ENCODE assay signal across 8 mouse cellular contexts in genomic region chr4:45478178-45478577, GRCm38 (mm10). TPM values are rescaled to one million over a fixed set of nuclear protein-coding genes. Genes with fewer than 3 reads are reported as not detected.
A peak's percentile ranks its signal among the peaks of the same experiment; 100 is the strongest.
DNase-seq lines count a peak whose midpoint lies in the region; ATAC-seq and TF ChIP-seq lines count a peak whose summit lies in the region.

No protein-coding gene starts in this region.

- TF ChIP-seq CTCF in intestine, postnatal 0 days (IDR thresholded peaks at IDR 0.05; ENCODE audit: low read depth): no peak
- TF ChIP-seq CTCF in stomach, postnatal 0 days (IDR thresholded peaks at IDR 0.05; ENCODE audit: low read depth): no peak

- H3K4me1 ChIP-seq in intestine, postnatal 0 days (replicated peaks; ENCODE audit: control insufficient read depth, insufficient read depth, low read length): peaks cover 24% of the 10 kb centered on the region; the same call in 1 of the 2 replicates
- H3K4me1 ChIP-seq in stomach, postnatal 0 days (replicated peaks; ENCODE audit: control insufficient read depth, insufficient read depth): peaks cover 8% of the 10 kb centered on the region
- peaks cover 51% of the 10 kb centered on the region for H3K4me1 ChIP-seq in kidney, embryonic 15.5 days

- H3K27me3 ChIP-seq in intestine, postnatal 0 days (replicated peaks; ENCODE audit: control insufficient read depth, insufficient read depth, low read length): no peaks in the 10 kb centered on the region
- no peaks in the 10 kb centered on the region for H3K27me3 ChIP-seq in stomach, postnatal 0 days (ENCODE audit: control insufficient read depth, insufficient read depth, low read length)
- H3K27me3 ChIP-seq in kidney, embryonic 15.5 days: no peaks in the 10 kb centered on the region

- H3K9me3 ChIP-seq in intestine, postnatal 0 days (ENCODE audit: control insufficient read depth): no peaks in the 10 kb centered on the region
- H3K9me3 ChIP-seq in stomach, postnatal 0 days (ENCODE audit: control insufficient read depth, low read length): no peaks in the 10 kb centered on the region
- H3K9me3 ChIP-seq in kidney, embryonic 15.5 days (replicated peaks): no peaks in the 10 kb centered on the region

- 36% methylated on average over 7 of the region's 7 CpGs for WGBS in intestine, postnatal 0 days
- WGBS in stomach, postnatal 0 days: 55% methylated on average over 7 of the region's 7 CpGs
- 52% methylated on average over 7 of the region's 7 CpGs for WGBS in kidney, embryonic 15.5 days

- peak; percentile 19 to 30 for DNase-seq in cerebellum, adult 18-20 months
- DNase-seq in cerebellum, adult 11 months: no peak
- DNase-seq in right cerebral cortex, postnatal 10 days (ENCODE audit: low spot score in 2 of 2): peak; percentile 80 to 83
- no peak for DNase-seq in right cerebral cortex, postnatal 36 days (ENCODE audit: low spot score in 2 of 2)
- DNase-seq in stomach, postnatal 0 days (ENCODE audit: low spot score): no peak
- DNase-seq in thymus, postnatal 36 days: no peak

- TF ChIP-seq EP300 in stomach, postnatal 0 days (optimal IDR thresholded peaks at IDR 0.05): no peak

- peaks cover 3% of the 10 kb centered on the region; the same call in 1 of the 2 replicates for H3K36me3 ChIP-seq in intestine, postnatal 0 days (ENCODE audit: control insufficient read depth, insufficient read depth)
- H3K36me3 ChIP-seq in stomach, postnatal 0 days (ENCODE audit: control insufficient read depth, insufficient read depth, low read length): no peaks in the 10 kb centered on the region
- no peaks in the 10 kb centered on the region for H3K36me3 ChIP-seq in kidney, embryonic 15.5 days

- no peak for ATAC-seq in intestine, postnatal 0 days
- ATAC-seq in stomach, postnatal 0 days (ENCODE audit: low FRiP score, low TSS enrichment): no peak
- ATAC-seq in kidney, embryonic 15.5 days (replicated peaks; ENCODE audit: low FRiP score): no peak

- peak overlapping the region; percentile 46 for H3K27ac ChIP-seq in intestine, postnatal 0 days (ENCODE audit: low read depth, low read length)
- H3K27ac ChIP-seq in stomach, postnatal 0 days (replicated peaks): 0 out of 2 replicates have a peak overlapping the region, but pooled peaks have one; percentile 35
- no peak overlapping the region for H3K27ac ChIP-seq in kidney, embryonic 15.5 days

- no peak overlapping the region; the same call in 1 of the 2 replicates for H3K9ac ChIP-seq in intestine, postnatal 0 days (ENCODE audit: low read depth, low read length)
- no peak overlapping the region for H3K9ac ChIP-seq in stomach, postnatal 0 days (ENCODE audit: low read length)
- no peak overlapping the region for H3K9ac ChIP-seq in kidney, embryonic 15.5 days

- H3K4me3 ChIP-seq in intestine, postnatal 0 days (ENCODE audit: low read depth, low read length): no peak overlapping the region
- no peak overlapping the region for H3K4me3 ChIP-seq in stomach, postnatal 0 days (ENCODE audit: low read depth, low read length)
- H3K4me3 ChIP-seq in kidney, embryonic 15.5 days (replicated peaks): no peak overlapping the region

- no peak overlapping the region for H3K4me2 ChIP-seq in intestine, postnatal 0 days (replicated peaks; ENCODE audit: low read depth)
- H3K4me2 ChIP-seq in stomach, postnatal 0 days (replicated peaks; ENCODE audit: low read depth): no peak overlapping the region
- no peak overlapping the region for H3K4me2 ChIP-seq in kidney, embryonic 15.5 days

RNA-seq across cellular contexts. Expression of gene Shb, which starts 54.1 kb away (rescaled TPM):
- polyA plus RNA-seq in intestine, postnatal 0 days (2015; fragmentation: Nextera tagmentation; extraction: Ambion mirVana): 7.2 and 7.5 TPM in 2 replicates
- 5.5 and 6.9 TPM in 2 replicates for polyA plus RNA-seq in stomach, postnatal 0 days (2015; fragmentation: Nextera tagmentation; extraction: Ambion mirVana)
- polyA plus RNA-seq in kidney, embryonic 15.5 days (2015; fragmentation: Nextera tagmentation; extraction: Ambion mirVana): 3.8 and 4.9 TPM in 2 replicates

Comparison
In these comparisons a context has a peak if more than half of its experiments do, and no peak if none do; other contexts are left out.
1. DNase-seq: peak in cerebellum, adult 18-20 months (2 of 2) and right cerebral cortex, postnatal 10 days (2 of 2); none in cerebellum, adult 11 months (single experiment), right cerebral cortex, postnatal 36 days (0 of 2), stomach, postnatal 0 days (single experiment) and thymus, postnatal 36 days (0 of 2).